Mouse (Mus musculus): ENCODE results near the gene Snx29.

DNA sequence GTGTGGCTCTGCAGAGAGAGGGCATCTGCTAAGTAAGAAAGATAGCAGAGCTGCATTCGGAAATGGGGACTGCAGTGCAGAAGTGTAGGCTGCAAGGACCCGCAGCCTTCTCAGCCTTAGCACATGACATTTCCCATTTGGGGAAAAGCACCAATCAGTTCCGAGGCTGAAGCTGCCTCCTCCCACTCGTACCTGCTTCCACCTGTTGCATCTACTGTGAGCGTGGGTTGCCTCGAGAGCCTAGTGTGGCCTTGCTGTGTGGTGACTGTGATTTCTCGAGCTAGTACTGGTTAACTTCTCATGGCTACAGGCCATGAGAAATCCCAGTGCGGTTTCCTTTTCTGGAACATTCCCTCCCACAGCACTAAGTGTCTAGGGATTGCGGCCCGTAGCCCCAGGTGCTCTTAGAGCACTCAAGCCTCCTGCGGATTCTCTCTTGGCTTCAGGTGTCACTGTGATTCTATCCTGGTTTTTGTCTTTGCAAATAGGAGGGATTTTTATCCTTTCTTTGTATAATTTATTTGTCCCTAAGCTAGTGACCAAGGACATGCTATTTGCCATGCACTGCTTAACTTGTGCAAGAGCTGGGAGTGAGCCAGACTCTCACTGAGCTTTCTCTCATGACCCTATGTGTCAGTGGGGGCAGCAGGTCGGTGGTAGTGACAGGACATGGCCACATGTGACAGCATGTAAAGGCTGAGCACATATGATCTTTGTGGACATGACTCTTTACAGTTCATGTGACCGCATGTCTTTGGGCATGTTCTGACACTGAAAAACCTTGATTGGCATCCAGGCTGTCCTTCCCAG is 342.4 kb downstream of the Snx29 start:
- TF ChIP-seq CTCF (IDR thresholded peaks at IDR 0.05; ENCODE audit: control insufficient read depth, insufficient read depth, low read length) (no peak), POLR2A (IDR thresholded peaks at IDR 0.05; ENCODE audit: borderline replicate concordance, control insufficient read depth, low read depth, low read length) (no peak)
